Mouse (Mus musculus): ENCODE results near the gene Kcnd1.

GRCm38 (mm10) chrX:7821865-7822779 is at the start of gene Kcnd1:
- no peak for TF ChIP-seq CTCF (IDR thresholded peaks at IDR 0.05; ENCODE audit: low read depth, low read length)
- no peak for TF ChIP-seq POLR2A (IDR thresholded peaks at IDR 0.05; ENCODE audit: extremely low read depth, insufficient read depth, low read length)
